9 mouse cellular contexts compared by ENCODE assay signal in the genomic region with DNA sequence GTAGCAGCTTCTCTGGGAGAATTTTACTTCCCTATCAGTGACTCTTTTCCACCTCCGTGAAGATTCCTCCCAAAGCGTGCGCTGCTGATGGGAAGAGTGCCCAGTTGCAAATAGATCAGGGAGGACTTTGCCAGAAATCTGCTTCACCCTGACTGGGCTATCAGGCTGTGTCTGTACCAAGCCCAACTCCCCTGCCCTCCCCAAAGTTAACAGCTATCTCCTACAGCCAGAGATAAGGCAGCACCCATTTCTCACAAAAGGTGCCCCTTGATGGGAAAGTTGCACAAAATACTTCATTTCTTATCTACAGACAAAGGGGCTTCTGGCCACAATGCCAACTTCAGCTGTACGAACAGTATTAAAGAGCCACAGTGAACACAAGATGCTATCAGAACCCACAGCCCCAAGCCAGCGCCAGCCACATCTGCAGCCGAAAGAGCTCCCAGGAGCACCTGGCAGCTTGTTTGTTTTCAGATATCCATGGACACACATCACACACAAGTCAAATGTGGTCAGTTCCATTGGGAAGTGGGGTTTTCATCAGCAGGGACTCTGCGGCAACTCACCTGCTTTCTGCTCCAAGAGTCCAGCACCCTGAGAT. TPM values are rescaled to one million over a fixed set of nuclear protein-coding genes. Genes with fewer than 3 reads are reported as not detected.
DNase-seq lines count a peak whose midpoint lies in the region; ATAC-seq and TF ChIP-seq lines count a peak whose summit lies in the region.
"Had no signal": no experiment of that assay in that cellular context is flagged by ENCODE, and none has a peak within 500 bp of the region (broad histone marks: within the 10 kb centered on the region; RNA-seq: fewer than 3 reads in every experiment).

No protein-coding gene starts in this region.

- no peaks in the 10 kb centered on the region for H3K9me3 ChIP-seq in midbrain, embryonic 16.5 days (replicated peaks; ENCODE audit: control insufficient read depth, low read length, poor library complexity, severe bottlenecking)
- no peaks in the 10 kb centered on the region for H3K9me3 ChIP-seq in midbrain, postnatal 0 days (ENCODE audit: low read length)
- no peaks in the 10 kb centered on the region for H3K9me3 ChIP-seq in forebrain, embryonic 10.5 days
- H3K9me3 ChIP-seq: lung, embryonic 15.5 days had no signal

- no peak overlapping the region for H3K27ac ChIP-seq in midbrain, embryonic 16.5 days (ENCODE audit: low read length)
- H3K27ac ChIP-seq in midbrain, postnatal 0 days (ENCODE audit: low read depth, low read length): no peak overlapping the region
- no peak overlapping the region for H3K27ac ChIP-seq in forebrain, embryonic 10.5 days
- H3K27ac ChIP-seq: lung, embryonic 15.5 days had no signal

- no peak for TF ChIP-seq CTCF in midbrain, postnatal 0 days (IDR thresholded peaks at IDR 0.05)

- H3K9ac ChIP-seq in midbrain, embryonic 16.5 days (ENCODE audit: low read depth, low read length): 0 out of 2 replicates have a peak overlapping the region, but pooled peaks have one; percentile 4
- no peak overlapping the region; the same call in 1 of the 2 replicates for H3K9ac ChIP-seq in midbrain, postnatal 0 days (replicated peaks; ENCODE audit: low read length, poor library complexity, severe bottlenecking)
- H3K9ac ChIP-seq: lung, embryonic 15.5 days had no signal

- H3K4me3 ChIP-seq in midbrain, embryonic 16.5 days (ENCODE audit: low read depth, low read length): no peak overlapping the region
- no peak overlapping the region for H3K4me3 ChIP-seq in midbrain, postnatal 0 days (ENCODE audit: low read depth, low read length)
- H3K4me3 ChIP-seq in forebrain, embryonic 10.5 days: no peak overlapping the region
- H3K4me3 ChIP-seq: lung, embryonic 15.5 days had no signal

- peaks cover 2% of the 10 kb centered on the region; the same call in 1 of the 2 replicates for H3K36me3 ChIP-seq in midbrain, embryonic 16.5 days (ENCODE audit: control insufficient read depth, insufficient read depth, low read length)
- peaks cover 14% of the 10 kb centered on the region for H3K36me3 ChIP-seq in midbrain, postnatal 0 days (ENCODE audit: insufficient read depth, low read length)
- H3K36me3 ChIP-seq in forebrain, embryonic 10.5 days (replicated peaks): peaks cover 17% of the 10 kb centered on the region

- ATAC-seq in midbrain, embryonic 16.5 days: no peak
- ATAC-seq in midbrain, postnatal 0 days (ENCODE audit: low FRiP score): no peak
- ATAC-seq in megakaryocyte progenitor cell, adult 5-6 weeks (replicated peaks; ENCODE audit: poor library complexity): peak; percentile 45

- H3K27me3 ChIP-seq in midbrain, embryonic 16.5 days (ENCODE audit: control insufficient read depth, insufficient read depth, low read depth, low read length): no peaks in the 10 kb centered on the region
- H3K27me3 ChIP-seq in midbrain, postnatal 0 days (ENCODE audit: insufficient read depth, low read length): no peaks in the 10 kb centered on the region
- no peaks in the 10 kb centered on the region for H3K27me3 ChIP-seq in forebrain, embryonic 10.5 days (ENCODE audit: poor library complexity, severe bottlenecking)
- H3K27me3 ChIP-seq: lung, embryonic 15.5 days had no signal

- peaks cover 14% of the 10 kb centered on the region for H3K4me1 ChIP-seq in midbrain, embryonic 16.5 days (ENCODE audit: control insufficient read depth, insufficient read depth, low read length)
- H3K4me1 ChIP-seq in midbrain, postnatal 0 days (ENCODE audit: insufficient read depth, low read length): peaks cover 7% of the 10 kb centered on the region; the same call in 1 of the 2 replicates
- H3K4me1 ChIP-seq in forebrain, embryonic 10.5 days: peaks cover 31% of the 10 kb centered on the region

- peak; percentile 29 for DNase-seq in gastrocnemius, postnatal 25 days
- no peak for DNase-seq in gastrocnemius, postnatal 36 days
- DNase-seq in midbrain, postnatal 0 days (ENCODE audit: low spot score): no peak
- DNase-seq in cerebellum, postnatal 36 days: peak; percentile 47 to 49
- DNase-seq in urinary bladder, postnatal 4 days (ENCODE audit: low spot score in 2 of 2): no peak
- no peak for DNase-seq in forebrain, embryonic 10.5 days (ENCODE audit: extremely low spot score, low spot score)

- 84% methylated on average over 7 of the region's 7 CpGs for WGBS in midbrain, embryonic 16.5 days
- 77% methylated on average over 7 of the region's 7 CpGs for WGBS in midbrain, postnatal 0 days
- WGBS in forebrain, embryonic 10.5 days: 87% methylated on average over 7 of the region's 7 CpGs

- intact Hi-C loops in gastrocnemius, postnatal 36 days (cut with DNase I): loop anchor here (2.0 kb wide), 1 partner anchor 55 kb away; no protein-coding TSS in a partner anchor

- no peak overlapping the region for H3K4me2 ChIP-seq in midbrain, embryonic 16.5 days (ENCODE audit: low read length)
- no peak overlapping the region for H3K4me2 ChIP-seq in midbrain, postnatal 0 days (ENCODE audit: low read depth, low read length, poor library complexity, severe bottlenecking)
- H3K4me2 ChIP-seq: lung, embryonic 15.5 days had no signal

RNA-seq across cellular contexts. Expression of a gene that starts 6.6 kb away (rescaled TPM):
- 10 to 100 TPM; 23.9 to 26.5 TPM for total RNA-seq in gastrocnemius, postnatal 25 days (2021)
- 10 to 100 TPM; 24.8 to 27.3 TPM for total RNA-seq in gastrocnemius, postnatal 36 days (2021)
- polyA plus RNA-seq in midbrain, embryonic 16.5 days (2015; fragmentation: Nextera tagmentation; extraction: Ambion mirVana): 71.2 and 76.0 TPM in 2 replicates
- total RNA-seq in midbrain, postnatal 0 days (2014; rRNA removed): 49.8 and 63.9 TPM in 2 replicates
- 45.2 and 52.7 TPM in 2 replicates for polyA plus RNA-seq in midbrain, postnatal 0 days (2015; fragmentation: Nextera tagmentation; extraction: Ambion mirVana)
- total RNA-seq in megakaryocyte progenitor cell, adult 5-6 weeks (2015): 72.0 and 87.0 TPM in 2 replicates
- 54.7 and 67.0 TPM in 2 replicates for total RNA-seq in megakaryocyte progenitor cell, adult 5-6 weeks (2017)
- 40.7 and 41.3 TPM in 2 replicates for polyA plus RNA-seq in forebrain, embryonic 10.5 days (2016; fragmentation: Nextera tagmentation; extraction: Ambion mirVana)

RNA-seq across cellular contexts. Expression of a gene that starts 13.6 kb away (rescaled TPM):
- total RNA-seq in gastrocnemius, postnatal 25 days (2021): 10 to 100 TPM; 23.2 to 28.2 TPM
- 10 to 100 TPM; 23.0 to 29.8 TPM for total RNA-seq in gastrocnemius, postnatal 36 days (2021)
- polyA plus RNA-seq in midbrain, embryonic 16.5 days (2015; fragmentation: Nextera tagmentation; extraction: Ambion mirVana): 59.7 and 64.6 TPM in 2 replicates
- 34.4 and 39.3 TPM in 2 replicates for total RNA-seq in midbrain, postnatal 0 days (2014; rRNA removed)
- 40.5 and 40.6 TPM in 2 replicates for polyA plus RNA-seq in midbrain, postnatal 0 days (2015; fragmentation: Nextera tagmentation; extraction: Ambion mirVana)
- 19.2 and 20.3 TPM in 2 replicates for total RNA-seq in megakaryocyte progenitor cell, adult 5-6 weeks (2015)
- total RNA-seq in megakaryocyte progenitor cell, adult 5-6 weeks (2017): 79.3 and 93.2 TPM in 2 replicates
- 78.5 and 86.9 TPM in 2 replicates for polyA plus RNA-seq in forebrain, embryonic 10.5 days (2016; fragmentation: Nextera tagmentation; extraction: Ambion mirVana)

RNA-seq across cellular contexts. Expression of a gene that starts 14.5 kb away (rescaled TPM):
- total RNA-seq in gastrocnemius, postnatal 25 days (2021): 10 to 100 TPM; 17.2 to 17.4 TPM
- 10 to 100 TPM; 15.3 to 19.7 TPM for total RNA-seq in gastrocnemius, postnatal 36 days (2021)
- 70.0 and 78.0 TPM in 2 replicates for polyA plus RNA-seq in midbrain, embryonic 16.5 days (2015; fragmentation: Nextera tagmentation; extraction: Ambion mirVana)
- total RNA-seq in midbrain, postnatal 0 days (2014; rRNA removed): 60.0 and 85.1 TPM in 2 replicates
- polyA plus RNA-seq in midbrain, postnatal 0 days (2015; fragmentation: Nextera tagmentation; extraction: Ambion mirVana): 81.1 and 99.7 TPM in 2 replicates
- total RNA-seq in megakaryocyte progenitor cell, adult 5-6 weeks (2015): 8.1 and 13.5 TPM in 2 replicates
- total RNA-seq in megakaryocyte progenitor cell, adult 5-6 weeks (2017): 7.6 and 16.4 TPM in 2 replicates
- 42.2 and 44.0 TPM in 2 replicates for polyA plus RNA-seq in forebrain, embryonic 10.5 days (2016; fragmentation: Nextera tagmentation; extraction: Ambion mirVana)

RNA-seq across cellular contexts. Expression of a gene that starts 20.9 kb away (rescaled TPM):
- total RNA-seq in gastrocnemius, postnatal 25 days (2021): 1 to 10 TPM in 1 of 2 experiments, under 1 TPM in 1; 0.97 to 1.1 TPM
- total RNA-seq in gastrocnemius, postnatal 36 days (2021): 1 to 10 TPM in 1 of 2 experiments, under 1 TPM in 1; 0.69 to 1.0 TPM
- 213 and 216 TPM in 2 replicates for polyA plus RNA-seq in midbrain, embryonic 16.5 days (2015; fragmentation: Nextera tagmentation; extraction: Ambion mirVana)
- total RNA-seq in midbrain, postnatal 0 days (2014; rRNA removed): 140 and 142 TPM in 2 replicates
- polyA plus RNA-seq in midbrain, postnatal 0 days (2015; fragmentation: Nextera tagmentation; extraction: Ambion mirVana): 174 and 179 TPM in 2 replicates
- total RNA-seq in megakaryocyte progenitor cell, adult 5-6 weeks (2015): 9.0 and 10.9 TPM in 2 replicates
- total RNA-seq in megakaryocyte progenitor cell, adult 5-6 weeks (2017): 2.0 TPM in 2 replicates
- polyA plus RNA-seq in forebrain, embryonic 10.5 days (2016; fragmentation: Nextera tagmentation; extraction: Ambion mirVana): 31.0 and 31.6 TPM in 2 replicates

RNA-seq across cellular contexts. Expression of a gene that starts 57.8 kb away (rescaled TPM):
- total RNA-seq in gastrocnemius, postnatal 25 days (2021): 10 to 100 TPM; 43.8 to 46.3 TPM
- 10 to 100 TPM; 43.3 to 43.9 TPM for total RNA-seq in gastrocnemius, postnatal 36 days (2021)
- polyA plus RNA-seq in midbrain, embryonic 16.5 days (2015; fragmentation: Nextera tagmentation; extraction: Ambion mirVana): 291 and 302 TPM in 2 replicates
- 416 and 487 TPM in 2 replicates for total RNA-seq in midbrain, postnatal 0 days (2014; rRNA removed)
- 303 and 316 TPM in 2 replicates for polyA plus RNA-seq in midbrain, postnatal 0 days (2015; fragmentation: Nextera tagmentation; extraction: Ambion mirVana)
- 25.0 and 30.7 TPM in 2 replicates for total RNA-seq in megakaryocyte progenitor cell, adult 5-6 weeks (2015)
- 37.4 and 40.0 TPM in 2 replicates for total RNA-seq in megakaryocyte progenitor cell, adult 5-6 weeks (2017)
- 92.3 and 92.4 TPM in 2 replicates for polyA plus RNA-seq in forebrain, embryonic 10.5 days (2016; fragmentation: Nextera tagmentation; extraction: Ambion mirVana)

Comparison
In these comparisons a context has a peak if more than half of its experiments do, and no peak if none do; other contexts are left out.
1. DNase-seq: peak in gastrocnemius, postnatal 25 days (single experiment) and cerebellum, postnatal 36 days (2 of 2); none in gastrocnemius, postnatal 36 days (0 of 2), midbrain, postnatal 0 days (single experiment), urinary bladder, postnatal 4 days (0 of 2) and forebrain, embryonic 10.5 days (single experiment).